Mouse (Mus musculus): ENCODE measurements around the gene Map3k13. TPM values are rescaled to one million over a fixed set of nuclear protein-coding genes. Genes with fewer than 3 reads are reported as not detected.

Gene Map3k13
- polyA plus RNA-seq, 1 experiment from 2014 or later, result 0.92 TPM

DNA sequence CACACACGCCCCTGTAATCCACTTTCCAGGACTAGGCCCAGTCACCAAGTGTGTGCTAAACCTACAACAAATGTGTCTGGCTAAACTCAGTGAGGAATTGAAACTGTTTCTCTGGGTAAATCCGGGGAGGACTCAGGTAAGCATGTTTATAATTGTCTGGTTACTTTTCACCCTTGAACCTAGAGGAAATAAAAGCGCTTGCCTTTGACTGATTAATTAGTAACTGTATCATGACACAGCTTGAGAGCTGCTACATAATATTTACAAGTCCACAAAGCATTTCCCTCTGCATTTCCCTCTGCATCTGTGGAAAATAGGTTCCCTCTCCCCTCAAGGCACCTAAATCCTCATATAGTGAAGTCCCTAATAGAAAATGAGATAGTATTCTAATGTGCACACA lies 12.9 kb upstream of the Map3k13 start:
- H3K4me2 ChIP-seq (ENCODE audit: low read length), result no peak overlapping the region
- no peak overlapping the region for H3K4me3 ChIP-seq (ENCODE audit: control insufficient read depth in 1 of 2, insufficient read depth in 1 of 2, low read depth in 1 of 2, low read length in 2 of 2)
- H3K4me1 ChIP-seq (ENCODE audit: control insufficient read depth in 2 of 2, insufficient read depth in 2 of 2, low read length in 2 of 2), result no peaks in the 10 kb centered on the region
- no peak overlapping the region for H3K9ac ChIP-seq (ENCODE audit: low read length)
- WGBS, result 72% methylated on average over 3 of the region's 3 CpGs
- H3K36me3 ChIP-seq (ENCODE audit: control insufficient read depth, insufficient read depth, low read length), result no peaks in the 10 kb centered on the region
- no peak overlapping the region for H3K27ac ChIP-seq (replicated peaks in 1 of 2; ENCODE audit: control insufficient read depth in 1 of 2, insufficient read depth in 1 of 2, low read depth in 2 of 2, low read length in 2 of 2)
- H3K27me3 ChIP-seq (ENCODE audit: control insufficient read depth, insufficient read depth, low read length), result no peaks in the 10 kb centered on the region
- no peak for ATAC-seq (ENCODE audit: insufficient number of reproducible peaks, insufficient read depth, low FRiP score, low read depth)
- no peaks in the 10 kb centered on the region for H3K9me3 ChIP-seq (ENCODE audit: control insufficient read depth, low read length)

DNA sequence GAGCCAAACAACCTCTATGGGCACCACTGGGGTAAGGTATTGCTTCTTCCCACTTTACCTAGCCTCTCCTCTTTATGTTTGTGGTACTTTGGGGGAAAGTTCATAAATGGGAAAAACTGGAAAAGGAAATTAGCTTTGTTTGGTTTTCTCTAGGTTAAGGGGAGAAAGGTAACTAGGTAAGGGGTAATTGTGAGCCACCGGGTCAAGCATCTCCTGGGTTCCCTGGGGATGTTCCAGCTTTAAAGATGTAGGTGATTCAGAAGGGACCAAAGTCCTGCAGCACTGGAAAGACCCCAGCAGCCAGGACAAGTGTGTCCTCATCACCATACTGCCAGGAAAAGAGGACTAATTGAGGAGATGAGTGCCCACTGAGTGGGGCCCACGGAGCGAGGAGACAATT lies 12.3 kb upstream of the Map3k13 start:
- no peak for ATAC-seq (ENCODE audit: insufficient number of reproducible peaks, insufficient read depth, low FRiP score, low read depth)
- Histone ChIP-seq H3K9me3 (ENCODE audit: control insufficient read depth, low read length) (no peaks in the 10 kb centered on the region), H3K4me2 (ENCODE audit: low read length) (no peak overlapping the region), H3K27me3 (ENCODE audit: control insufficient read depth, insufficient read depth, low read length) (no peaks in the 10 kb centered on the region), H3K4me3 (ENCODE audit: control insufficient read depth in 1 of 2, insufficient read depth in 1 of 2, low read depth in 1 of 2, low read length in 2 of 2) (no peak overlapping the region), H3K4me1 (ENCODE audit: control insufficient read depth in 2 of 2, insufficient read depth in 2 of 2, low read length in 2 of 2) (no peaks in the 10 kb centered on the region), H3K36me3 (ENCODE audit: control insufficient read depth, insufficient read depth, low read length) (no peaks in the 10 kb centered on the region), H3K27ac (replicated peaks in 1 of 2; ENCODE audit: control insufficient read depth in 1 of 2, insufficient read depth in 1 of 2, low read depth in 2 of 2, low read length in 2 of 2) (no peak overlapping the region), H3K9ac (ENCODE audit: low read length) (no peak overlapping the region)
- 81% methylated on average over 3 of the region's 3 CpGs for WGBS

DNA sequence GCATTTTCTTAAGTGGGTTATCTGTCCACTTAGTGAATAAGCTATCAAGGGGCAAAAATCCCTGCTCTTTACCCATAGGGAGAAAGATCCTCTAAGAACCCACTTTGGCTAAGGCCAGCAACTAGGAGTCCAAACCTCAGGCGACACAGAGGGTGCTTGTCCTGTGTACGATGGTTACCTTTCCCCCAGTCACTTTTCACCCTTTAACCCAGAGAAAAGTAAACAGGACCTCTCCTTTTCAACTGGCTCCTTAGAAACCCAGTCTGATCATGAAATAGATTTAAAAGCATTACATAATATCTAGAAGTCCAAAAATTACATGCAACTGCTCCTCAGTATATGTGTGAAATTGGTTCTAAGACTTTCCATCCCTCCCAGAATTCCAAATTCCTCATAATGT lies 11.3 kb upstream of the Map3k13 start:
- peaks cover 0 to 3% of the 10 kb centered on the region in 2 experiments; a peak in 1 of 4 replicates for H3K4me1 ChIP-seq (ENCODE audit: control insufficient read depth in 2 of 2, insufficient read depth in 2 of 2, low read length in 2 of 2)
- no peak overlapping the region for H3K27ac ChIP-seq (replicated peaks in 1 of 2; ENCODE audit: control insufficient read depth in 1 of 2, insufficient read depth in 1 of 2, low read depth in 2 of 2, low read length in 2 of 2)
- H3K27me3 ChIP-seq (ENCODE audit: control insufficient read depth, insufficient read depth, low read length), result no peaks in the 10 kb centered on the region
- WGBS, result 76% methylated on average over 2 of the region's 2 CpGs
- no peak overlapping the region for H3K9ac ChIP-seq (ENCODE audit: low read length)
- H3K9me3 ChIP-seq (ENCODE audit: control insufficient read depth, low read length), result no peaks in the 10 kb centered on the region
- no peak overlapping the region for H3K4me3 ChIP-seq (ENCODE audit: control insufficient read depth in 1 of 2, insufficient read depth in 1 of 2, low read depth in 1 of 2, low read length in 2 of 2)
- no peaks in the 10 kb centered on the region for H3K36me3 ChIP-seq (ENCODE audit: control insufficient read depth, insufficient read depth, low read length)
- H3K4me2 ChIP-seq (ENCODE audit: low read length), result no peak overlapping the region
- ATAC-seq (ENCODE audit: insufficient number of reproducible peaks, insufficient read depth, low FRiP score, low read depth), result no peak

DNA sequence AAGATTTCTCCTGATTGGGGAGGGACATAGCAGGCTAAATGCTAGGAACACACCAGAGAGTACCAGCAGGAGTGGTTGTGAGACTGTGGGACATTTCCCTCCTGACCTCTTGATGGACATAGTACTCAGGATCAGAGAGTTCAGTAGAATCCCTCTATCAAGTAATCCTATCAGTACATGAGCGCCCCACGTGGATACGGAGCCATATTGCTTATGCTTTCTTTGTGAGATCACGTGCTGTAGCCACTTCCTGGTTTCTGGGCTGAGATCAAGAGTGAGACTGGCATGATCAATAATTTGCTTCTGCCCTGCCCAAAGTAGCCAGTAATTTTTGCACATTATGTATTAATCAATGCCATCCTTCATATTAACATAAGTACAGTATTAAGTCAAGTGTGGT lies 9.1 kb upstream of the Map3k13 start:
- Histone ChIP-seq H3K27ac (replicated peaks in 1 of 2; ENCODE audit: control insufficient read depth in 1 of 2, insufficient read depth in 1 of 2, low read depth in 2 of 2, low read length in 2 of 2) (no peak overlapping the region), H3K27me3 (ENCODE audit: control insufficient read depth, insufficient read depth, low read length) (no peaks in the 10 kb centered on the region), H3K4me2 (ENCODE audit: low read length) (no peak overlapping the region), H3K9me3 (ENCODE audit: control insufficient read depth, low read length) (0 out of 2 replicates have a peak, but pooled peaks cover 4% of the 10 kb centered on the region), H3K9ac (ENCODE audit: low read length) (no peak overlapping the region), H3K4me1 (ENCODE audit: control insufficient read depth in 2 of 2, insufficient read depth in 2 of 2, low read length in 2 of 2) (peaks cover 0 to 3% of the 10 kb centered on the region in 2 experiments; a peak in 2 of 4 replicates), H3K36me3 (ENCODE audit: control insufficient read depth, insufficient read depth, low read length) (no peaks in the 10 kb centered on the region), H3K4me3 (ENCODE audit: control insufficient read depth in 1 of 2, insufficient read depth in 1 of 2, low read depth in 1 of 2, low read length in 2 of 2) (no peak overlapping the region)
- WGBS, result 73% methylated on average over 4 of the region's 4 CpGs
- ATAC-seq (ENCODE audit: insufficient number of reproducible peaks, insufficient read depth, low FRiP score, low read depth), result no peak

DNA sequence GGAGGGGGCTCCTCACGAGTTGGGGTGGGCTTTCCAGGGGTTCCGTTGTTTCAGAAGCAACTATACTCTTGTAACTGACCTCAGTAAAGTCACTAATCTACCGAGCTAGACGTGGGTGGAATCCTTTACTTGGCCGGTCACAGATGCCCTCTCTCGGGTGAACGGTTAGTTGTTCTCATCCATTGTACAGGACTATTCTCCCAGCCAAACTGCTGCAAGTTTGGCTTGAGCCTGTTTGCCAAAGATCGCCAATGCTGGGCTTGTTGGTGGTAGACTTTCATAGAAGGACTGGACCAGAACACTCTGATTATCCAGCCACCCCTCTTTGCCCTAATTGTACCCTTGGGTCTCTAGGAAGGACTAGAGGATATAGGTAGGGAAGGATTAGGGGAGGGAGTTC lies 7.8 kb upstream of the Map3k13 start:
- H3K4me2 ChIP-seq (ENCODE audit: low read length), result no peak overlapping the region
- no peak overlapping the region for H3K4me3 ChIP-seq (ENCODE audit: control insufficient read depth in 1 of 2, insufficient read depth in 1 of 2, low read depth in 1 of 2, low read length in 2 of 2)
- no peak overlapping the region for H3K27ac ChIP-seq (replicated peaks in 1 of 2; ENCODE audit: control insufficient read depth in 1 of 2, insufficient read depth in 1 of 2, low read depth in 2 of 2, low read length in 2 of 2)
- no peaks in the 10 kb centered on the region for H3K27me3 ChIP-seq (ENCODE audit: control insufficient read depth, insufficient read depth, low read length)
- H3K36me3 ChIP-seq (ENCODE audit: control insufficient read depth, insufficient read depth, low read length), result no peaks in the 10 kb centered on the region
- peaks cover 0 to 3% of the 10 kb centered on the region in 2 experiments; a peak in 2 of 4 replicates for H3K4me1 ChIP-seq (ENCODE audit: control insufficient read depth in 2 of 2, insufficient read depth in 2 of 2, low read length in 2 of 2)
- no peak overlapping the region for H3K9ac ChIP-seq (ENCODE audit: low read length)
- no peak for ATAC-seq (ENCODE audit: insufficient number of reproducible peaks, insufficient read depth, low FRiP score, low read depth)
- WGBS, result 88% methylated on average over 8 of the region's 8 CpGs
- H3K9me3 ChIP-seq (ENCODE audit: control insufficient read depth, low read length), result 0 out of 2 replicates have a peak, but pooled peaks cover 4% of the 10 kb centered on the region

DNA sequence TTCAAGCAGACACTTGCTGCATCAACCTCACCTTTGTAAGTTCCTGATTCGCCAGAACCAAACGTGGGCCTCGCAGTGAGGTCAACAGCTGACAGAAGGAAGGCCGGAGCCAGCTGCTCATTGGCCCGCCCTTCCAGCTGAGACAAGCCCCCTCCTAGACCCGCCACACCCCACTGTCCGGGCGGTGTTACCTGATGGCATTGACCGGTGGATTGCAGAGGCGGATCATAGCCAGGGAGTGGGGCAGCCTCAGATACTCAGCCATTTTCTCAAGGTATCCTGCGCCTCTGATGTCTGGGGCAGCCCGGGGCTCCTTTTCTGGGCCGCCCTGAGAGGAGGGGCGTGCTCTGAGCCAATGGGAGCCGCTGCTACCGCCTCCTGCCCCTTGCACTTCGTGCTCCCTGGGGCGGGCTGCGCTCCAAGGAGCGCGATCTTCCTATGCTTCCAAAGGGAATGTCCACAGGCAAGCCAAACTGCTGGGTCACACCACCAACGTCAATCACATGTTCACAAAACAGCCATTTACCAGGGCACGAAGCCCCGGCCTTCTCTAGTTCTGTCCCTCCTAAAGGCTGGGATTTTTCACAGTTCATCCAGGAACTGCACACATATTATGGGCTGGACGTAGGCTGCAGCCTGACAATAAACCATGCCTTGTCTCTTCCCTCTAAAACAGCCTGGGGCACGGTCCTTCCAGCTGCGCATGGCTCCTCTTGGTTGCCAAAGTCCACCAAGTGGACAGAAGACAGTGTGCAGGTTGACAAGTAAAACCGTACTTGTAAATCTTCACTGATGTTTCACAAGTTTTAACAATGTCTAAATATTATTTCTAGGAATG lies 6.4 kb upstream of the Map3k13 start, which contains the start of gene Ehhadh:
TSS of gene Ehhadh (minus strand) at position 292 of the 838 bp plus-strand sequence.
- ATAC-seq (ENCODE audit: insufficient number of reproducible peaks, insufficient read depth, low FRiP score, low read depth), result peak; percentile 90
- WGBS, result 9% methylated on average over 28 of the region's 28 CpGs
- Histone ChIP-seq H3K27ac (replicated peaks in 1 of 2; ENCODE audit: control insufficient read depth in 1 of 2, insufficient read depth in 1 of 2, low read depth in 2 of 2, low read length in 2 of 2) (no peak within 1 kb of the TSS), H3K9me3 (ENCODE audit: control insufficient read depth, low read length) (0 out of 2 replicates have a peak, but pooled peaks cover 4% of the 10 kb centered on the region), H3K27me3 (ENCODE audit: control insufficient read depth, insufficient read depth, low read length) (no peaks in the 10 kb centered on the region), H3K4me2 (ENCODE audit: low read length) (peak within 1 kb of the TSS; percentile 85), H3K4me3 (ENCODE audit: control insufficient read depth in 1 of 2, insufficient read depth in 1 of 2, low read depth in 1 of 2, low read length in 2 of 2) (peak within 1 kb of the TSS; percentile 57 to 76), H3K4me1 (ENCODE audit: control insufficient read depth in 2 of 2, insufficient read depth in 2 of 2, low read length in 2 of 2) (peaks cover 0 to 3% of the 10 kb centered on the region in 2 experiments; a peak in 3 of 4 replicates), H3K9ac (ENCODE audit: low read length) (peak within 1 kb of the TSS; percentile 75), H3K36me3 (ENCODE audit: control insufficient read depth, insufficient read depth, low read length) (no peaks in the 10 kb centered on the region)

DNA sequence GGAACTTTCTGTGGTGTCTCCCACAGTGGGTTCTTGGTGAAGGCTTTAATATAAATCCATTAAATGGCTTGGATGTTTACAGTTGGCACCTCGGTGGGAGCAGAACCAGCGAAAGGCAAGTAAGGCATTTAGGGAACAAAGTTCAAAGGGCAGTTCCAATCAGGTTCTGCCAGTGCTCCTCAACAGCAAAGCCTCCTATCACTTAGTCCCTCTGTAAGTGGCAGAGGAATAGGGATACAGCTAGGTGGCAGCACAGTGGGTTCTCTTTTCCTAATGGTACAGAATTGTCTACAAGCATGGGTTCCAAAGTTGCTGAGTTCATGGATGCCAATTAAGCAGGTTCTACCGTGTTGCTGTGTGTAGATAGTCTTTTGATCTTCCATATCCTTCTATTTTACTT lies 5.6 kb upstream of the Map3k13 start:
- Histone ChIP-seq H3K4me1 (ENCODE audit: control insufficient read depth in 2 of 2, insufficient read depth in 2 of 2, low read length in 2 of 2) (peaks cover 0 to 3% of the 10 kb centered on the region in 2 experiments; a peak in 3 of 4 replicates), H3K9ac (ENCODE audit: low read length) (no peak overlapping the region), H3K27me3 (ENCODE audit: control insufficient read depth, insufficient read depth, low read length) (no peaks in the 10 kb centered on the region), H3K4me3 (ENCODE audit: control insufficient read depth in 1 of 2, insufficient read depth in 1 of 2, low read depth in 1 of 2, low read length in 2 of 2) (no peak overlapping the region), H3K4me2 (ENCODE audit: low read length) (no peak overlapping the region), H3K9me3 (ENCODE audit: control insufficient read depth, low read length) (0 out of 2 replicates have a peak, but pooled peaks cover 4% of the 10 kb centered on the region), H3K27ac (replicated peaks in 1 of 2; ENCODE audit: control insufficient read depth in 1 of 2, insufficient read depth in 1 of 2, low read depth in 2 of 2, low read length in 2 of 2) (no peak overlapping the region), H3K36me3 (ENCODE audit: control insufficient read depth, insufficient read depth, low read length) (no peaks in the 10 kb centered on the region)
- 34% methylated on average over 3 of the region's 3 CpGs for WGBS
- ATAC-seq (ENCODE audit: insufficient number of reproducible peaks, insufficient read depth, low FRiP score, low read depth), result no peak
